Mouse (Mus musculus) urinary bladder, postnatal 0 days (tissue): ENCODE data around the gene Enam. TPM values are rescaled to one million over a fixed set of nuclear protein-coding genes. Genes with fewer than 3 reads are reported as not detected.

Experiments
- polyA plus RNA-seq: library from polyadenylated mRNA; unstranded; fragments of >200 nt; fragmentation: Nextera tagmentation; extraction: Ambion mirVana; gene quantifications from 2 replicates; pipeline ENCODE4 v1.2.1, GENCODE M21; 2015

Enam gene
- not detected in 2 replicates for polyA plus RNA-seq

DNA sequence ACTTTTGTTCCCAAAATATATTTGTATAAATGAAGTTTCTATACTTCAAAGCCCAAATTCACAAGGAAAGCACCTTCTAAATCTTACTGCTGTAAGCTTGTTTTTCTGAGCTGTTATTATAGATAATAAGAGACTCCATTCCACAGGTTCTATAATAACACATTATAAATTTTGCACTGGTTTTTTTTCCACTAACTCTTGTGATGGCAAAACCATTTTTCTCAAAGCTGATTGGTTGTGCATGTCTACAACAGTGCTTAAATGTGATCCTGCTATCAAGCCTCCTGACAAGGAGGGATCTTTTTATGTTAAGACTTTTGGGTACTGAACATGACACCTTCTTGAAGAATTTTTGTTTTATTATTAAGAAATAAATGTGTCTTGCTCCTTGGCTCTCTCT lies at the start of gene Enam:
Gene Enam (plus strand): TSS at position 301 of the 400 bp plus-strand sequence.

DNA sequence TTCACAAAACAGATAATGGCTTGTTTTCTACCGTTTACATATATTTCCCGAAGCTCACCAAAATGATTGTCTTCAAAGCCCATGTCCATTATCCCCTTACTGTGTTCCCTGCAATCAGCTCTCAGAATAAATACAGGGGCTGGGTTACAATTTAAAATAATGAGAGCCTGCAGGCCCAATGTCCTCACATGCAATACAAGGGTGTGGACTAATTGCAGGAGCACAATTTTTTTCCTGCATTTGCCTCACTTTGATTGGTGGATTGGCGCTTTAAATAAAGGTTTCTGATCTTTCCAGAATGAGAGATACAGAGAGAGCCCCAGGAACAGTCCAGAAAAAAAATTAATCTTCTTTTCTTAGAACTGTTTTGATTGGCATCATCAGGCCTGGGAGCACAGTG lies 32.1 kb upstream of the Enam start, which contains the start of gene Ambn:
Gene Ambn (plus strand): TSS at position 301 of the 400 bp plus-strand sequence.

DNA sequence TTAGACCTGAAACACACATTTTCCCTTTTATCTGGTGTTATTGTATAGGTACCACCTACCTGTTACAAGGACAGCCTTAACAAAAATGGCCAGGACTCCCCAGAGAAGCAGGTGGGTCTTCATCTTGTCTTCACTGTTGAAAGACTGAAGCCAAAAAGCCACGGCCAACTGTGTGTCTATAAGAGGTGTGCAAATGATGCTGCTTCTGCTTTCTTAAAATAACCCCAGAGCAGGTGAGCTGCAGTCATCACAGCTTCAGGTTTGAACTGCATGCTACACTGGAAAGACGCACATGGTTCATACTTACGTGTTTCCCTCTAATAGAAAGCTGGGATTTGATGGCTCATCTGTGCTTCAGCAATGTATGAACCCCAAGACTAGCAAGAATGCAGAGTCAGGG lies 39.9 kb downstream of the Enam start, which contains the start of gene Jchain:
Gene Jchain (minus strand): TSS at position 235 of the 400 bp plus-strand sequence.

DNA sequence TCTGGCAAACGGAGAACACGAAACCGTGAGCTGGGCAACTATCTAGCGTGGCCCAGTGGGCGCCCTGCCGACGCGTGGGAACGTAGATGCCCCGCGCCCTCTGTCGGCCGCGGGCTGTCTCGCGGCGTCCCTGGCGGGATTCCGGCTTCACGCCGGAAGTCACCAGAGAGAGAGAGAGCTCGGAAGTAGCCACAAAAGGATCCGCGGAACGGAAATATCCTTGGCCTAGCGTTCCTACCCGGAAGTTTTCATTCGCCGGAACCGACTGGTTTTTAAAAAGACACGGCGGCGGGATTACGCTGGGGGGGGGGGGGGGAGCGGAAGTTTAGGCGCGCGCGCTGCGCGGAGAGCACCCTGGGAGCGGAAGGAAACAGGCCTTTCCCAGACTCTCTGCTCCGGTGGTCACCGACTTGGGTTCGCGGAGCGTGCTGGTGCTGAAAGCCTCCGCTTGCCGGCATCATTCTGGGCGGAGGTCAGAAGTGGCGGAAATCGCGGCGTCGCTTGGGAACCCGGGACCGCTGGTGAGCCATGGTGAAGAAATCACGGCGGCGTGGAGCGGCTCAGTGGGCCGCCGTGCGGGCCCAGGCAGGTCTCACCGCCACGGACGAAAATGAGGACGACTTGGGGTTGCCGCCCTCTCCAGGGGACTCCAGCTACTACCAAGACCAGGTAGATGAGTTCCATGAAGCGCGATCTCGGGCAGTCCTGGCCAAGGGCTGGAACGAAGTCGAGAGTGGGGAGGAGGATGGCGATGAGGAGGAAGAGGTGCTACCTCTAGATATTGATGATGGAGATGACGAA lies 66.5 kb downstream of the Enam start, which contains the start of gene Utp3:
Gene Utp3 (plus strand): TSS at position 377 of the 801 bp plus-strand sequence.

Other genes with a start within 250 kb of the Enam start
- not detected in 2 replicates for gene Gm7714, start 219.1 kb upstream of the Enam start, polyA plus RNA-seq
- not detected in 2 replicates for gene Prol1, start 170.7 kb upstream of the Enam start, polyA plus RNA-seq
- not detected in 2 replicates for gene Amtn, start 111.9 kb upstream of the Enam start, polyA plus RNA-seq
- not detected in 2 replicates for gene Ambn, start 32.0 kb upstream of the Enam start, polyA plus RNA-seq
- gene Jchain, start 39.9 kb downstream of the Enam start, polyA plus RNA-seq, result 0.12 and 0.15 TPM in 2 replicates
- gene Utp3, start 66.5 kb downstream of the Enam start, polyA plus RNA-seq, result 43.9 and 51.2 TPM in 2 replicates
- gene Rufy3, start 77.1 kb downstream of the Enam start, polyA plus RNA-seq, result 8.7 and 10.8 TPM in 2 replicates
- 29.4 and 33.3 TPM in 2 replicates for gene Grsf1, start 188.2 kb downstream of the Enam start, polyA plus RNA-seq
- 7.6 and 9.0 TPM in 2 replicates for gene Mob1b, start 232.9 kb downstream of the Enam start, polyA plus RNA-seq